Mouse (Mus musculus) cerebellum, postnatal 36 days (tissue): ENCODE measurements around the gene Ablim1.

Experiments
- DNase-seq, 2 experiments: peaks; one replicate each; pipeline ENCODE4 v3.0.0; 2021 to 2022; ENCODE audit warnings: mixed read lengths in 2 of 2

Ablim1 gene

GRCm38 (mm10) chr19:57181317-57181716 lies 133.4 kb downstream of the Ablim1 start:
- DNase-seq: peak; percentile 53 to 58

- no peak for DNase-seq
Observed at GRCm38 (mm10) chr19:57180908-57181307, 133.8 kb downstream of the Ablim1 start.

- DNase-seq: no peak
Observed at GRCm38 (mm10) chr19:57180333-57180732, 134.4 kb downstream of the Ablim1 start.

- DNase-seq: no peak
Observed at GRCm38 (mm10) chr19:57179269-57179668, 135.4 kb downstream of the Ablim1 start.

GRCm38 (mm10) chr19:57177334-57177733 lies 137.4 kb downstream of the Ablim1 start:
- no peak for DNase-seq

- DNase-seq: no peak
Observed at GRCm38 (mm10) chr19:57175077-57175476, 139.6 kb downstream of the Ablim1 start.

GRCm38 (mm10) chr19:57174541-57174940 lies 140.2 kb downstream of the Ablim1 start:
- DNase-seq: no peak

GRCm38 (mm10) chr19:57174045-57174444 lies 140.7 kb downstream of the Ablim1 start:
- DNase-seq: no peak

GRCm38 (mm10) chr19:57172321-57172720 lies 142.4 kb downstream of the Ablim1 start:
- DNase-seq: no peak

- no peak for DNase-seq
Observed at GRCm38 (mm10) chr19:57170880-57171279, 143.8 kb downstream of the Ablim1 start.

- DNase-seq: no peak
Observed at GRCm38 (mm10) chr19:57169485-57169884, 145.2 kb downstream of the Ablim1 start.

GRCm38 (mm10) chr19:57167721-57168120 lies 147.0 kb downstream of the Ablim1 start:
- no peak for DNase-seq

GRCm38 (mm10) chr19:57164882-57165281 lies 149.8 kb downstream of the Ablim1 start:
- DNase-seq: no peak

GRCm38 (mm10) chr19:57163315-57163714 lies 151.4 kb downstream of the Ablim1 start:
- DNase-seq: peak; percentile 55 to 60

GRCm38 (mm10) chr19:57161978-57162727 lies 152.6 kb downstream of the Ablim1 start:
- DNase-seq: peak; percentile 59 to 60

GRCm38 (mm10) chr19:57161010-57161660 lies 153.6 kb downstream of the Ablim1 start:
- DNase-seq: peak; percentile 55 to 76

GRCm38 (mm10) chr19:57157731-57158343 lies 156.9 kb downstream of the Ablim1 start:
- no peak for DNase-seq

GRCm38 (mm10) chr19:57155121-57155884 lies 159.4 kb downstream of the Ablim1 start:
- no peak for DNase-seq

- DNase-seq: peak; percentile 94 to 98
Observed at GRCm38 (mm10) chr19:57152357-57152756, 162.4 kb downstream of the Ablim1 start.

- DNase-seq: no peak
Observed at GRCm38 (mm10) chr19:57151504-57151903, 163.2 kb downstream of the Ablim1 start.

GRCm38 (mm10) chr19:57150275-57150674 lies 164.4 kb downstream of the Ablim1 start:
- DNase-seq: peak; percentile 68 to 75

- DNase-seq: no peak
Observed at GRCm38 (mm10) chr19:57147746-57148145, 167.0 kb downstream of the Ablim1 start.

- DNase-seq: no peak
Observed at GRCm38 (mm10) chr19:57146936-57147335, 167.8 kb downstream of the Ablim1 start.
